Mouse (Mus musculus): ENCODE measurements around the gene Acp6.
"Not testable (repeated sequence)": the region's sequence is repeated elsewhere in the genome, so short reads cannot be mapped to it uniquely, and the experiment has no call there.

Acp6 gene

DNA sequence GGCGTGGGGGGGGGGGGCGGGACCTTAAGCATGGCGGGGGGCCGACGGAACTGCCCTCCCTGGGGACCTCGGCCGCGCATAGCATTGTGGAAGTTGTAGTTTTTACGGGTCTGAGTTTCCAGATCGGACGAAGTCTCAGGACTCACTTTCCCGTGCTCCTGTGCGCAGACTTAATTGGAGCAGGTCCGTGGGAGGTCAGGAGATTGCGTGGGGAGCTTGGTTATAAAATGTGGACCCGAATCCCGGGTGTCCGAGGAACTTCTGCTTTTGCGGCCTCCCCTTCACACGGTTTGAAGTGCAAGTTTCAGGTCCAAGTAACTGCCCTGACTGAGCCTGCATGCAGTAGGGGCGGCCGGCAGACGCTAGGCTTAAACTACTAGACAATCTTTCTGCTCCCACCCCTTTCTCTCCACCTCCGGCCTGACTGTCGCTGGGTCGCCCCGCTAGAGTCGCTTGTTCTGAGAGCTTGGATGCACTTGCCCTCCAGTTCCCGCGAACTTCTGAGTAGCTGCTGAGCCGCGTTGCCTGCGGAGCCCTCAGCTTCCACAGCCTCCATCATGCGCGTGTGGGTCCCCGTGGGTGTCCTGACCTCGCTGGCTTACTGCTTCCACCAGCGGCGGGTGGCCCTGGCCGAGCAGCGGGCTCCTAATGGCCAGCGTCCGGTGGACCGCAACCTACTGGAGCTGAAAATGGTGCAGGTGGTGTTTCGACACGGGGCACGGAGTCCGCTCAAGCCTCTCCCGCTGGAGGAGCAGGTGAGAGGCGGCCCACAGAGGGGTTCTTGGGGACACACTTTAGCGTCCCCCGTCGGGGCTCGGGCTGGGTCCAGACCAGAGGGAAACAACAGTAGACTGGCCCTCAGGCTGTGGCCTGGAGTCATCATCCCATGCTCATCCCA, at the start of gene Acp6:
TSS of gene Acp6 (plus strand) at position 167 of the 898 bp plus-strand sequence.
- DNase-seq (ENCODE audit: low read depth, low spot score), result peak; percentile 94

DNA sequence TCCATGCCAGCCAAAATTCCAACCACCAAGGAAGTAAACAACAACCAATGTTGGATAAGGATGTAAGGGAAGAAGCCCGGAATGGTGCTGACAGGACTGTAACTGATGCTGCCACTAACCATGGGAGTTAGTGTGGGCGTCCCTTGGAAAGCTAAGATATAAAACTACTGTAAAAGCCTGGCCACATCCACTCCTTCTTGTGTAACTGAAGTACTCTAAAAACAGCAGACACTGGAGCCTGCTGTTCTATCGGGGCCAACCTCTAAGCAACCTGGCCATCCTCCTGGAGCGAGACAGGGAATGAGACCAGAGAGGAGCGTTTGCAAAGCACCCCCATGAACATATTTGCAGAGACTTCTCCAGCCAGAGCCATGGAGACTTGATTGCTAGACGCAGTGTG, 41.1 kb upstream of the Acp6 start:
- DNase-seq (ENCODE audit: low read depth, low spot score), result no peak

DNA sequence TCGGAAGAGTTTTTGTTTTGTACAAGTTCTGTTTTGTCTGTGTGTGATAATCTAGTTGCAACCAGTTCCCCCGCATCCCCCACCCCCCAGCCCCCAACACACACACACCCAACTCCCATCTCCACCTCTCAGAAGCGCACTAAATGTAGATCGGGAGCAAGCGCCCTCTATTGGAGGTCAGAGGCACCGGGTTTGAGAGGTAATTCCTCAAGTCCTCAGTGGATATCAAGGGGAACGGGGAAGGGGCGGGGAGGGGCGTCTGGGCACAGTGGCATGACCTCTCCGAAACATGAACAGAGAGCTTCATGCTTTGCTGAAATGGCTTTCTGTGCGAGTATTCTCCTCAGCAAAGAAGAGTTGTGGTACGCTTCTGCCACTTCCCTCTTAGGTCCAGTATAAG, 40.3 kb upstream of the Acp6 start:
- no peak for DNase-seq (ENCODE audit: low read depth, low spot score)

DNA sequence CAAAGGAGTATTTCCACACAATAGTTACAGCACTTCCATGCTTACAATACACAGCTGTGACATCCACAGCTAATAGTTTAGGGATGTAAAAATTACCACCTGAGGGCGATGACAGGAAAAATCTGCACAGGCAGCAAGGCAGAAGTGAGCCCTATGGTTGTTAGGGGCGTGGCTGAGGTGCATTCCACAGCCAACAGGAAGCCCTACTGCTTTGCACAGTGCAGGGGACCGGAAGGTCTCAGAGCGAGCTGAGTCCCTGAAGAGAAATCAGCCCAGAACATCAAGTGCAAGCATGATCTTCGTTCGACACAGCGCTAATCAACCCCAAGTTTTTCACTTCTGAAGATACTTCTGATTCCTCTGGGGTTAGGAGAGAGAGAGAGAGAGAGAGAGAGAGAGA, 34.4 kb upstream of the Acp6 start:
- DNase-seq (ENCODE audit: low read depth, low spot score), result no peak

DNA sequence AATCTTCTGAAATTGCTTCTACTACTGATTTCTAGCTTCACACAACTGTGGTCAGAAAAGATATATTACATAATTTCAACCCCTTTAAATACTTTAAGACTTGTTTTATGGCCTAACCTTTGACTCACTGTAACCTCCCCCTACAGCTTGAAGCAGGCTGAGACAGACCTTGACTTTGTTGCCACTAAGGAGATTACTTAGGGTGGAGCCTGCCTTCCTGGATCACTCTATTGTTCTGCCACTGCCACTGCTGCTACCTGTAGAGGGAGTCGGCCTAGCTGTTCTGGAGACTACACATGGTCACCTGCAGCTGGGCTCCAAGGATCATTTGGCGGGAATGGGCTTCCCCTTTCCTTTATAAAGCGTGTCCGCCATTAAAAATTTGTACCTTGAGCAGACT, 29.2 kb upstream of the Acp6 start:
- no peak for DNase-seq (ENCODE audit: low read depth, low spot score)

DNA sequence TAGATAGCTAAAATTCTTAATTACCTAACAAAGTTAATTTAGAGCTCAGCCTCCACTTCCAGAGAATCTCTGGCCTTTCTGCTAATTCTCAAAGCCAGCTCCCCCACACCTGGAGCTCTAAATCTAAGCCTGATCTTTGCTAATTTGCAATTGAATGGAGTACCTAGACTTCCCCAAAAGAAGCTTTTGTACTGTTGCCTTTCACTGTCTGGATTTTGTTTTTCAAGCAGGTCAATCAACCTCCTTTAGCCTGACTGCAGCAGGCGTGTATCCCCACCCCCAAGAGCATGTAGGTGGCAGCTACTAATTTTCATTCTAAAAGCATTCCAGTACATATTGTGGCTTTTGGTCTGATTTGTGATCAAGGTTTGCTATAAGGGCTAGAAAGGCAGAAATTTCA, 20.9 kb upstream of the Acp6 start:
- not testable (repeated sequence) for DNase-seq (ENCODE audit: low read depth, low spot score)

DNA sequence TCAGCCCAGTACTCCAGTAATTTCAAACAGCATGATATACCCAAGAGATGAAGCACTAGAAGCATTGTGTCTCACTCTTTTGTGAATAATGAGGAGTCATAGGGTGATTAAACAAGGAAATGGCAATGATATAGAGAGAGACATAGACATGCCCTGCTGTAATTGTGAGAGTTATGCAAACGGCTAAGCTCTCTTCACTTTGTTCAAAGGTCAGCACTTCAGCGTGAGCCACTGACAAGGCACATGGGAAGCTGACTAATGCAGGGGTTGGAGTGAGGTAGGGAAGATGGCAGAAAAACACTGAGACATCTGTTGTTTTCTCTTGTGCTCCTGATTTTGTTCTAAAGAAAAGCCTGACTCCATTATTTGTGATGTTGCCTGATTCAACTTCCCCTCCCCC, 7.5 kb upstream of the Acp6 start:
- DNase-seq (ENCODE audit: low read depth, low spot score), result no peak

DNA sequence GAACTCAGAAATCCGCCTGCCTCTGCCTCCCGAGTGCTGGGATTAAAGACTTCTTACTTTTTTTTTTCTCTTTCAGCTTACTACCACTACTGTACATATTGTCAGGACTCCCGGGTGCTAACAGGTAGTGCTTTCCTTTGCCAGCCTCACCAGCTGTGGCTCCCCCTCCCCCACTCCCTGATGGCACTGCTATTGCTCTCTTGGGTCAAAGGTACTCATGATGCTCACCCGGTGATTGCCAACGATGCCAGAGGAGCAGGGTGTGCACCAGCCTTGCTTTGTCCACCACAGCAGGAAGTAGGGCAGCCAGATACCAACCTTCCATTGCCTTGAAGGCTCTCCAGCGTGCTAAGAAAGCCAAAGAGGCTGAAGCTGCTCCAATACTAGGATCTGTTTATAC, 2.1 kb upstream of the Acp6 start:
- no peak for DNase-seq (ENCODE audit: low read depth, low spot score)

DNA sequence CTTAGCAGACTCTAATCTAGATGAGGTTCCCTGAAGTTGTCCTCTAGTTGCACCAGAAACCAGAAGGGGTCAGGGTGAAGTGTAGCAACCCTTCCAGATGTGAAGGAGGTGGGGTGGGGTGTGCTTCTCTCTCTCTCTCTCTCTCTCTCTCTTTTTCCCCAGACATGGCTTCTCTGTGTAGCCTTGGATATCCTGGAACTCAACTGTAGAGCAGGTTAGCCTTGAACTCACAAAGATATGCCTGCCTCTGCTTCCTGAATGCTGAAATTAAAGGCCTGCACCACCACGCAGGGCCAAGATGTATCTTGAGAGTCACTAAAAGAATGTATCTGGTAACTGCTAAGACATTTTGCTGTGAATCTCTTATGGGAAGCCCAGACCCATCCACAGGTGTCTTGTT, 1.3 kb upstream of the Acp6 start:
- DNase-seq (ENCODE audit: low read depth, low spot score), result no peak

DNA sequence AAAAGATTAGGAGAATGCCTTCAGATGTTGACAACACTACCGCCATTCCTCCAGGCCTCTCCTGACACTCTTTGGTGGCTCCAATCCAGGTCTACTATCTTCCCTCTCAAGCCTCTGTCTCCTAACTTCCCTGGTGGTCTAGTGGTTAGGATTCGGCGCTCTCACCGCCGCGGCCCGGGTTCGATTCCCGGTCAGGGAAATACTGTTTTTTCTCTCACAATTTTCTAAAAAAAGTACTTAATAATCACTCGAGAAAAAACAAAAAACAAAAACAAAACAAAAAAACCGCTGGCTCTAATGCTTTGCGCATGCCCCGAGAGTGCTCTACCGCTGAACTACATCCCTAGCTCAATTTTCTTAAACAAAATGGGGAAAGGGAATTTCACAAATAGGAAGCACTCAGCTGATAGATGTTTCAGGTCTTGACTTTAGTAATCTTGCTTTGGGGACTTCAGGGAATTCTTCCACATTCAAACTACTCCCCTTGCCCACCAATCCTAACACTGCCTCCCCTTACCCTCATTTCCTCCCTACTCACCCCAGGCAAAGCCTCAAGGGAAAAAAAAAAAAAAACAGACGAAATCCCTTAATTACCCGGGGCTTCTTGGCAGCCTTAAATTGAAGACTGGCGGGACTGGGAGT, 498 bp upstream of the Acp6 start:
- DNase-seq (ENCODE audit: low read depth, low spot score), result peak; percentile 78

DNA sequence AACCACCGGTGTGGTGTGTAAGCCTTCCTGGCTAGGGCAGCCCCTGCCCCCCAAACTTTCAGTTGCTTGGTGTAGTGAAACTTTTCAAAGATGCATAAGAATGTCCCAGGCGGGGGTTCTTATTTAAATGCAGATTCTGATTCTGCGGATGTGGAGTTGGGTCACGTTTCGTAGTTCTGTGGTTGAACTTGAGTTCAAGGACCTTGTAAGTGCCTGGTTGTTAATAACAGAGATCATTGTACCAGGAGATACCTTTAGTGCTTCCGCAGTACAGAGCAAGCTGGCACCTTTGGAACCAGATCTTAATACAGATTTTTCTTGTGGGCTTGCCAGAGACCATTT, 903 bp downstream of the Acp6 start:
- DNase-seq (ENCODE audit: low read depth, low spot score), result no peak

DNA sequence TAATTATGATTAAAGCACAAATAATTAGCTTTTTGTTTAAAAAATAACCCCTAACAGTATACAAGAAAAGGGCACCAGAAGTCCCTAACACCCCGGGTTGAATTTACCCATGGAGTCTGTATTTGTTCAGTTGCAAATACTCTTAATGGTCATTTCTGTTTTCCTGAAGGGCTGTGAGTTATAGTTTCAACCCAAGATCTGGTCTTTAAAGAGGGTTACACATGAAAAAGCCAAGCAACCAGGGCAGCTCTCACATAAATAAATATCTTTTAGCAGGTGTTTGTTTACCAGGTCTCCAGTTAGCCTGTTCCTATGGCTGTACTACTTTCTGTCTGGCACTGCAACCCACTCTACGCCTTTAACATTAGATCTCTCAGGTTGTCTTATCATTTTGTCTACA, 1.4 kb downstream of the Acp6 start:
- DNase-seq (ENCODE audit: low read depth, low spot score), result no peak

DNA sequence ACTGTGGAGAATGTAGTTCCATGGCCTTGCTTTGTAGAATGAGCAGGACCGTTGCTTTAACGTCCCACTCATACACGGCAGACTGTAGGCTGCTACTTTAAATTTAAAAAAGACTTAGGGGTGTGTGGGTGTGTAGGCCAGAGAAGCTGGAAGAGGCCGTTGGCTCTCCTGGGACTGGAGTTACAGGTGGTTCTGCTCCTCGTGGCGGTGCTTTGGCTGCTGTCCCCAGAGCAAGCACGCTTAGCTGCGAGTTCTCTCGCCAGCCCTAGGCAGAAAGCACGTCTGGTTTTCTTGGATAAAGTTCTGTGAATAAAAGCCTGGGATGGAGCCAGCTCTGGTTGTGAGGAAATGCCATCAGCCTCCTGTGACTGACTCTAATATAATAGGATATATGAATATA, 2.3 kb downstream of the Acp6 start:
- DNase-seq (ENCODE audit: low read depth, low spot score), result peak; percentile 32

DNA sequence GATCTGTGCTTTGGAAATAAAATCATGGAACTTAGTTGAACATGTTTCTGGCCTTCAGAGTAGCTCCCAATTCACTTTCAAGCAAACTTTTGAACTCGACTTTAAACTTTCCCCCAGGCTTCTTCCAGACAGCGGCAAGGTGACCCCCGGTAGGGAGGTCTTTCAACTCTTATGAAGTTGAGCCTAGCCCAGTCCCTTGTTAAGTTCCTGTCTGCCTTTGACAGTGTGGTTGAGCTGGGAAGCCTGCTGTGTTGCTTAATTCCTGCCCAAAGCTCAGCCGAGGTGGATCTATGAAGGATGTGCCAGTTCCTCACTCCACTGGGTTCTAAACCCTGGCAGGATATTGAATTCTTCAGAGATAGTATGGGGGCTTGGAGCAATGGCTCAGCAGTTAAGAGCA, 3.2 kb downstream of the Acp6 start:
- no peak for DNase-seq (ENCODE audit: low read depth, low spot score)

DNA sequence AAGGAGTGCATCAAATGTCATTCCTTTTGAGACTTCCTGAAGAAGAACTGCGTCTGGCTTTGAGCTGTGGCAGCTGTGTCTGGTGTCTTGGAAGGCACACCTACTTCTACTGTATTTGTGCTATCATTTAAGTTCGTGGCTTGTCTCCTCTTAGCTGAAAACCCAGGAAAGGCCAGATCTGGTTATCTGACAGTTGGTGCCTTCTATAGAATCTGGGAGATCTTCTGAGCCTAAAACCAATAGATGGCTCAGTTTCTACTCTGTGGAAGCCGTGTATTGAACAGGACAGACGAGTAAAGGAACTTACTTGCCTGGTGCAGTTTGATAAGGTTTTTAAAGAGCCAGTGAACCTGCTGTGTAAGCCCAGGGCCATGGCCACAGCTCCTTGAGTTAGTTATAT, 5.9 kb downstream of the Acp6 start:
- no peak for DNase-seq (ENCODE audit: low read depth, low spot score)

DNA sequence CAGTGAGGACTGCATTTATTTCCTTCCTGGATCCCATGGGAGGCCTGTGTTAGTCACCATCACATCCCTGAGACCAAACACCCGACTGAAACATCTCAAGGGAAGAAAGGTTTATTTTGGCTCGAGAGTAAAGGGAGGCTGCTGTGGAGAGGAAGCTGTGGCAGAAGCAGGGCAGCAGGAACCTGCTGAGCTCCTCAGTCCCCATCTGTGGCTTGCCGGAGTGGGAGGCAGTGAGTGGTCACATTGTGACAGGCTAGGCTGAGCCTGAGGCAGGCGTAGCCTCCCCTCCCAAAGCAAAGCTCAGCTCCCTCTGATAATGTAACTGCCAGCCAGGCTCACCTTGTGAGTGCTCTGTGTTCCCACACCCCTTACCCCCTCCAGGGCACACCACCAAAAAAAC, 8.5 kb downstream of the Acp6 start:
- no peak for DNase-seq (ENCODE audit: low read depth, low spot score)

DNA sequence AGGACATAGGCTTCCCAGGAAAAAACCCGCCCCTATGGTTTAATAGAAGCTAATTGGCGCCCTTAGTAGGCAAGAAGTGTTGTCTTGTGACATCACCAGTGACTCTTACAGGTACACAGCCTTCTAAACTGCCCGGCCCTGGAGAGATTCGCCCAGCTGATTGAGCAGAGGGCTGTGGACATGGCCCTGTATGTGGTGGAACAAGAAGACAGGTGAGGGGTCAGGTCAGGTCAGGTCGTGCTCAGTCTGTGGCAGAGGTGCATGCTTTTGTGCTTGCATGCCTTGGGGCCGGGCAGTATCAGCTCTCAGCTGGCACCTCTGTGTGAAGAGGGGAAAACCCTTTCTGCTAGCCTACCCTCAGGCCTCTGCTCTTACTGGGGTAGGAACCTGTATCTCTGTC, 13.0 kb downstream of the Acp6 start:
- no peak for DNase-seq (ENCODE audit: low read depth, low spot score)

DNA sequence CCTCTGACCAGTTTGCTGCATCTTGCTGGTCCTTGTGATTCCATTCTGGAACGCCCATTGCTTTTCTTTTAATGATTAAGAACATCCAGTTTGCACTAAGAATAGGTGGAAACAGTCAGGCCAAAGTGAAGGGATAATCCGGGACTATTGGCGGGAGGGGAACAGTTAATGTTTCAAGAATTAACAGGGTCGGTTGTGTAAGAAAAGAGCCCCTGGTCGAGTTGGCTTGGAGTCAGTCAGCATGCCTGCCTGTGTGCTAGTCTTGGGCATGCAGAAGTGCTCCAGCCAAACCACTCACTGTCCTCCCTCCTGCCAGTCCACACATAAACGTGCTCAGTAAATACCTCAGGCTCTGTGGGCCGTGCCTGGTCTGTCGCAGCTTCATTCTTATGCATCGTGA, 13.7 kb downstream of the Acp6 start:
- no peak for DNase-seq (ENCODE audit: low read depth, low spot score)

DNA sequence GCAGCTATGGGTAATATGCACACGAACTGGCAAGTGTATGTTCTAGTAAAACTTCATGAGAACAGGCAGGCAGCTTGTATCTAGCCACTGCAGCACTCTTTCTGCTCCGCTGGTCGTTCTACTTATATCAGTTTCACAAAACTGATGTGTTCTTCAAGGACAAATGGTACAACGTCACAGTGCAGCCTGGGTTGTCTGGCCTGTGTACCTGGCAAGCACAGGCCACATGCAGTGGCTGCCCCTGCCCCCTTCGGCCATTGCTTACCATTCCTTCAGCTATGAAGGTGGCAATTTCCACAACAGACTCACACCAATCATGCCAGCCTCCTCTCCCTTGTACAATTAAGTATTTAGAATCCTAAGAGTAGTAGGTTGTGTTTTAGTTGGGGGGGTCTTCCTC, 14.1 kb downstream of the Acp6 start:
- no peak for DNase-seq (ENCODE audit: low read depth, low spot score)

DNA sequence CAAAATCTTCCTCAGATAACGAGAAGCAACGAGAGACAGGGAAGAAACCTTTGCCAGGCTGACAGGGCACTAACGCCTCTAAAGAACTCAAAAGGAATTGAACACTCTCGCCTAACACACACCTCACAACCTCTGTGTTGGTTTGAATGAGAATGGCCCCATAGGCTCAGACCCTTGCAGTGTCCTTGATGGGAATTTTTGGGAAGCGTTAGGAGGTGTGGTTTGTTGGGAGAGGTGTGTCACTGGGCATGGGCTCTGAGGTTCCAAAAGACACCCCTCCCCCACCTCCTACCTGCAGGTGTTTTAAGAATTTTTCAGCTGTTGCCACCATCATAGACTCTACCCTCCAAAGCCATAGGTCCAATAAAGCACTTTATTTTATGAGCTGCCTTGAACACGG, 20.3 kb downstream of the Acp6 start:
- DNase-seq (ENCODE audit: low read depth, low spot score), result no peak

DNA sequence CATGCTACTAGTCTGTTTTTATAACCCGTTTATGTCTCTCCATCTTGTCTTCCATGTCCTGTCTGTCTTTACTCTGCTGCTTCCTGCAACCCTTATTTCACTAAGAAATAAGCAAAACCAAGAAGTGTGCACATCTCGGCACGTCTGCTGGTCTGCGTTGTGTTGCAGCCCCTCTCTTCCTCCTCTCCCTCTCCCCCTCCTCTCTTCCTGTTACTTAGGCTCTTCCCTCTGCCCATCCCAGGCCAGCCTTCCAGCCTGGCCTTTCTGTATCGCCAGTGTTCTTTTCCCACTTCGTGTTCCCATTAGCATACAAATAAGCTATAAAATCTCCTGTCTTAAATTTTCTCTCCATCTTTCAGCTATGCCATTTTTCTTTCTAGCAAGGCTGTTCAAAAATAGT, 21.9 kb downstream of the Acp6 start:
- no peak for DNase-seq (ENCODE audit: low read depth, low spot score)

DNA sequence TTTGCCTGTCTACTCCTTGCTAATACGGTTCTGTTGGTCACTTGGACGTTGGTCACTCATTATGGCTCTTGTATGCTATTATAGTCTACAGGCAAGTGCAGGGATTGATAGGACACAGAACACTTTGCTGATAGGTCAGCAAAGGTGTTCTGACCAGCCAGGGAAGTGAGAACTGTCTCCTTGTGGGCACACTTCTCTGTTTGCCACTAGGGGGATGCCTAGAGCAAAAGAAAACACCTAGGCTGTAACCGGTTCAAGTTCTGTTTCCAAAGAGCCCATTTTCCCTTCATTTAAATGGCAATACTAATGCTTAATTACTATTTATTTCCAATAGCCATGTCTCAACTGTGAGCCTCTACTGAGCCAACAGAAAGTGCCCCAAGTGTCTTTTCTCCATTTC, 25.2 kb downstream of the Acp6 start:
- no peak for DNase-seq (ENCODE audit: low read depth, low spot score)

DNA sequence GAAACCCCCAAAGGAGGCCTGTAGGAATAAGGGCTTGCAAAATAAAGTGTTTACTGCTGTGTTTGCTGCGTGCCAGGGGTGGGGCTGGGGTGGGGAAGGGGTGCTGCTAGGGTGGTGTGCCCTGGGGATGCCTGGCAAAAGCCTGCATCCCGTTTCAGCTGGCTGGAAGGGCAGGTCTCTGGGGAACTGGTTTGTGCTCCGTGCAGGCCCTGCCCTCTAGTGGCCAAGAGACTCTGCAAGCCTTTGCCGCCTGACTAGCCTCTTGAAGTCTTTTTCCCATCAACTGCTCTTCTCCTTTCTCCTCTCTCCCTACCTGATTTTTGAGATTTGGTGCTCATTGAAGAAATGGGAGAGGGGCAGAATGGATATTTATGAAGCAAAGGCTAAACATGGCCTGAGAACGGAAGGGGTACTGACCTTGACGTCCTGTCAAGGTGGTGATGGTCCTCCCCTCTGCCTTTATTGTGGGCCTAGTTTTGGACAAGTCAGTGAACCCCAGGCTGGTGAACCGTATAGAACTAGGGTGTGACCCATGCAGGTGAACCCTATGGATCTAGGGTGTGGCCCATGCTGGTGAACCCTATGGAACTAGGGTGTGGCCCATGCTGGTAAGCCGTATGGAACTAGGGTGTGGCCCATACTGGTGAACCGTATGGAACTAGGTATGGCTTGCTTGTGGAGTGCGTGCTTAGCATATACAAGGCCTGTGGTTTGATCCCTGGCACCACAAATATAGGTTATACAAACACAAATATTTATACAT, 26.7 kb downstream of the Acp6 start:
- peak; percentile 36 for DNase-seq (ENCODE audit: low read depth, low spot score)
